Mouse (Mus musculus) yolk sac, embryonic 10.5 days (tissue): ENCODE measurements at regions not wholly inside any gene's neighbourhood (a gene's known extent, or its start where the extent isn't known, plus 50 kb on each side); places are given as distances from the start of the nearest gene placed in this dataset.

Experiments used
- DNase-seq: peaks from one replicate; pipeline ENCODE4 v3.0.0-alpha.2; 2017; ENCODE audit warnings: low spot score

DNA sequence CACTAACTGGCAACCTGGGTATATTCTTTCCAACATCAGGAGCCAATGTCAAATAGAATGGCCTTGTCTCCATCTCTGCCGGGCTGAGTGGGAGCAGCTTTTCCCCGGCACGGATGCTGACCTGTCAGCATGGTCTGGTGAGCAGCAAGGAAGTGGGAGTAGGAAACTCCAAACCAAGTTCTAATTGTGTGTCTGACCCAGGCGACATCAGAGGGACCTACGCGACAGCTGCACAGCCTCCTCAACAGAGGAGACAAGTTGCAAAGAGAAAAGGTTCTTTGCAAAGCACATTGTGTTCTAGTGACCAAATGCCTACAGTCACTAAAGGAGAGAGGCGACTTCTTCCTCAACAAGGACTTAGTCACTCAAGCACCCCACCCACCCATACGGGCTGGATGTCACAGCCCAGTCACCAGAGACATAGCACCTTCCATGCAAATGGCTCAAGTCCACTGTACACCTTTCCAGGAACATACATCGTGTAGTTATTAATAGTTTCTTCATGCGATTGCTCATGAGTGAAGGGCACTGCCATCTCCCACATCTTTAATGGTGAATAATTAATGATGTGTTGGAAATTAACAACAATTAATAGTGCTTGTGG lies 334.8 kb upstream of the Hnrnpa3 start:
- DNase-seq, result no peak

DNA sequence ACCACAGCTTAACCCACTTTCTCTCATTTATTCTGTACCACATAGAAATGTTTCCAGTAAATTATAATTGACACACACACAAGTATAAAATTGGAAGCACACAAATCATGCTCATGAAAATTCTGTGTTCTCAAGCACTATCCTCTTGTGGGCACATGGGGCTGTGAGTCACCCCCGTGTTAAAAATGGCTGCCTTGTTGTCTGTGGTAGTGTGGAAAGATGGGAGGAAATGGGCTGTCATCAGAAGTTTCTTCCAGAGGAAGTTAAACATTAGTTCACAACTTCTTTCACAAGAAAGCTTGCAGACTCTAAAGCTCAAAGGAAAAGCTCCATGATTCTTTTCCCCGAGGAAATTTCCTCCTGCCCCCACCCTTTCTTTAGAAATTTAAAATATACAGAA lies 329.5 kb upstream of the Hnrnpa3 start:
- no peak for DNase-seq

DNA sequence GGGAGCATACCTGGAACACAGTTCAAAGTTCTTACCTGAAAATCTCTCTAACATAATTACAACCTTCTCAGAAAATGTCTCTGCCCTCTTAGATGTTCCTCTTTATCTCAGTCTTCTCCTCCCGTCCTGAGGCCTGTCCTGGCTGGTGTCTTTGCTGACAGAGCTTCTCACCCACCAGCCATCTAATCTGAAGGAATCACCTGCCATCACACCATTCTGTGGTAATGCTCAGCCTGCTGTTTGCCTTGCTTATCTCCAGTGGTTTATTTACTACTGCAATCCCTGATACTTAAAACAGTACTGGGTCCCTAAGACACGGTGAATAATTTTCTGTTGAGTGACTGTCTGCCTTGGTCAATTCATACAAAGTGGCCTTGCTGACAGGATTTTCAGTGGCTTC lies 317.8 kb upstream of the Hnrnpa3 start:
- no peak for DNase-seq

DNA sequence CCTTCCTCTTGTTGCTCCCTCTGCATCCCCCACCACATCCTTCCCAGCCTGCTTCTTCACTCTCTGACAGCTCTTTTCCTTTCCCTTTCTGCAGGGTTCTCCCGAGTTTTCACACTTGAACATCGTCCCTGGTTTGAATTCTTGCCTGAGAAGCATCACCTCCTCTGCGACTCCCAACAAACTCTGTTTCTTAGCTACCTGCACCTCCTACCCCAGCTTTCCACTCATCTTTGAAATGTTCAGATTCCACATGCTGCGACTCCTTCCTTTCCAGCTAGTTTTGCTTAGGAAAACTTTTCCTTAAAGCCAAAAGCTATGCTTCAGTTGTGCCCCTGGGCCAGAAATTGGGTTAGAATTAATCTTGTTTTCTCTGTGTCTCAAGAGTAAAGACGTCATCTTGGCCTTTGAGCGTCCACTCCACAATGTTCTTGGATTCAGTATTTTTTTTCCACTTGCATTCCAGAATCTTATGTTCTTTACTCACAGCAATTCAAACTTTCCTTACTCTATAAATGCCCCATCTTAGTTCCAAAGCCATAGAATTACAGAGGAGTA lies 317.3 kb upstream of the Hnrnpa3 start:
- no peak for DNase-seq

DNA sequence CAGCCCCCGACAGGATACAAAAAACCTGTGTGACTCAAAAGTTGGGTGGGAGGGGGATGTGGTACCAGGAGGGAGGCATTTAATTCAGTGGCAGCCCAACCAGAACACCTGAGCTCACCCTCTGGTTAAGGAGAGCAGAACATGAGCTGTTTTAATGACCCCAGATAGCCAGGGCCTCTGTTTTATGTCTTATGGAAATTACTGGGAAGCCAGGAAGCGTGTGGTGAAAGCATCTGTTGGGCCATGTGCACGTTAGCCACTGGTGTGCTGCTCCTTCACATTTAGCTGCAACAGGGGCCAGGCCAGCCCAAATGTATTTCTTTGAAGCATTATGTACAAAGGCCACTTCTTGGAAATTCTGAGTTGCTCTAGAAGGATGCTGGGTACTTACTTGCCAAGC lies 308.2 kb upstream of the Hnrnpa3 start:
- peak; percentile 15 for DNase-seq

DNA sequence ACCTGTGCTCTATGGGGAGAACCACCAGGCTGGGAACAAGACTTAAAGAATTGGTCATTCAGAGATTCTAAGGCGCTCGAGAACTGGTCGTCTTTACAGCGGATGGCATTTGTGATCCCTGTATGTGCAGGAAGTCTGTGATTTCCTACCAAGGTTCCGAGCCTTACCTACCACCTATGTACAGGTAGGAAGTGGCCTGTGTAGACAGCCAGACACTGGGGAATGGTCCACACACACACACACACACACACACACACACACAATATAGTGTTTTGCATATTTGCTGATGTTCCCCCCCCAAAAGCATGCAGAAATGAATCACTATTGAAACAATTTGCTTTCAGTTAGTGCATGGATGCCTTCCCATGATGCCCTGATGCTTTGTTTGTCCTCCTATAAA lies 307.1 kb upstream of the Hnrnpa3 start:
- no peak for DNase-seq

DNA sequence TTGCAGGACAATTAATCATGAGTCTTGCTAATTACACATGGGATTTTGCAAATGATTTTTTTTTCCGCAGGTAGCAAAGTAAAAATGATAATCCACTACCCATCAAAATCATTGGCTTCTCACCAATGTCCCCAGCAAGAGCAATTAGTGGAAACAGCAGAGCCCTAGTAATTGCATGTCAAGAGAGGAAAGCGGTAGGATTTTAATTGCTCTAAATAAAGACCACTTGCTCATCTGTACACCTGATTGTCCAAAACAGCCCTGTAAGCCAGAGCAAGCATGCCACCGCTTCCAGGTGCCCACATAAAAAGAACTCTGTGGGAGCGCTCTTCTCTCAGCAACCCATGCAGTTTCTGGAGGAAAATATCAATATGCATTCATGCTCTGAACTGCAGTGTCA lies 306.5 kb upstream of the Hnrnpa3 start:
- no peak for DNase-seq

DNA sequence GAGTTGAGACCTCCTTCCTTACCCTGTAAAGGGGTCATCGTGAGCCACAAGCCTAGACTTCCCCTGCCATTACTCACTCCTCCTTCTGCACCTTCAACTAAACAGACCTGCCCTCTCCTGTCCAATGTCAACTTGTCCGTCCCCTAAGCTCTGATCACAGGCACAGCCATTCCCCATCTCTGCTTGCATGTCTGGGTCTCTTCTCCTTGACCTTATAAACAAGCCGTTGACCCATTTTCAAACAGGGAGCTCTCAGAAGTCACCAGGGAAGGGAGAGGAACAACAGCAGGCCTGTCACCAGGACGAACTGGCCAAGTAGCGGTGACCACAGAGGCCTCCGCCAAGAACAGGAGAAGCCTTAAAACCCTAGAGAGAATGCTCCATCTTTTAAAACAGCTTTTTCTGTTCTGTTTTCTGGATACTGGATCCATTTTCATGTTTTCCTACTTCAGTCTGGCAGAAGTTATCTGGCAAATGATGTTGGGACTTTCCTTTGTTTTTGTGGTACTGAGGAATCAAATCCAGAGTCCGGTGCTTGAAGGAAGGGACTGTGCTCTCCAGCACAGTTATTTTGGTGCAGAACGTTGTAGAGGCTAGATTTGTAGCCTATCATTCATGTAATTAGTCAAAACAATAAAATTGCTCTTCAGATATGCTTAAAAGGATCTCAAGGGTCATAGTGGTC lies 302.2 kb upstream of the Hnrnpa3 start:
- DNase-seq, result no peak

DNA sequence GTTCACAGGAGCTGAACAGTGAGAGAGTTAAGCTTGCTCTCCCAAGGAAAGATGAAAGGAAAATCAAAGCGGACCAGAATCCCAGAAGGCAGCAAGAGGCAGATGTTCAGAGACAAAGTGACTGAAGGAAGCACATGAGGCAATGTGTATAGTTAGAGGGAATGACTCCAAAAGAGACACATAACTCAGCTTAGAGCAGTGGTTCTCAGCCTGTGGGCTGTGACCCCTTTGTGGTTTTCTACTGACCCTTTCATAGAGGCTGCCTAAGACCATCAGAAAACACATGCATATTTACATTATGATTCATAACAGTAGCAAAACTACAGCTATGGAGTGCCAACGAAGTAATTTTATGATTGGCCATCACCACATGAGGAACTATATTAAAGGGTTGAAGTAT lies 301.5 kb upstream of the Hnrnpa3 start:
- no peak for DNase-seq

DNA sequence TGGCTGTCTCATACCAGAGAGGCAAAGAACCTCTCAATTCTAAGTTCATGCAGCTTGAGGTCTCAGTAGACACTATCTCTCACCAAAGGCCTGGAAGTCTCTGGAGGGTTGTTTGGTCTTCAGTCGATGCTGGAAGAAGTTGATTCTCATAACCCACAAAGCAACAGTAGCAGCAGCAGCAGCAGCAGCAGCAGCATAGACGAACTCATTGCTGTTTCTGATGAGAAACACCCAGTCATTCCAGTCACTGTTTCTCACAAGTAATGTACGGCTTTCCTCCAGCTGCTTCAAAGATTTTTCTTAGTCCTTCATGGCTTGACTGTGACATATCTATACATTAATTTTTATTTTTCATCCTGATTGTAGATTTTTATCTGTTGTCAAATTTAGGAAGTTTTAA lies 298.1 kb upstream of the Hnrnpa3 start:
- DNase-seq, result no peak

DNA sequence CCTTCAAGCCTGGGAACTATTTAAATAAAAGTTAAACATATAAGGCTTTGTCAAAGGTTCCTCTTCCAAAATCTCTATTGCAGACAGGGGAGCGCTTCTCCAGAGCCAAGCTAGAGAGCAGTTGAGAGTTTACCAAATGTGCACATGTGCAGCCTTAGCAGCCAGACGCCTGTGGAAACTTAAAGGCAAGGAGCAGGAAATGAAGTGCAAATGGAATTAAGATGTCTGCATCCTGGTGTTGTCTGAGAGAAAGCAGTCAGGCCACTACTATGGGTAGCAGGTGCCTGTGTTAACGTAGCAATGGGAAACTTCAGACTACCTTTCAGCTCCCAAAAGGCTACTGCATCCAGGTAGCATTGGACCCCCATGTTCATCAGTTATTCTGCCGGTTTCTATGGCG lies 282.4 kb upstream of the Hnrnpa3 start:
- no peak for DNase-seq

DNA sequence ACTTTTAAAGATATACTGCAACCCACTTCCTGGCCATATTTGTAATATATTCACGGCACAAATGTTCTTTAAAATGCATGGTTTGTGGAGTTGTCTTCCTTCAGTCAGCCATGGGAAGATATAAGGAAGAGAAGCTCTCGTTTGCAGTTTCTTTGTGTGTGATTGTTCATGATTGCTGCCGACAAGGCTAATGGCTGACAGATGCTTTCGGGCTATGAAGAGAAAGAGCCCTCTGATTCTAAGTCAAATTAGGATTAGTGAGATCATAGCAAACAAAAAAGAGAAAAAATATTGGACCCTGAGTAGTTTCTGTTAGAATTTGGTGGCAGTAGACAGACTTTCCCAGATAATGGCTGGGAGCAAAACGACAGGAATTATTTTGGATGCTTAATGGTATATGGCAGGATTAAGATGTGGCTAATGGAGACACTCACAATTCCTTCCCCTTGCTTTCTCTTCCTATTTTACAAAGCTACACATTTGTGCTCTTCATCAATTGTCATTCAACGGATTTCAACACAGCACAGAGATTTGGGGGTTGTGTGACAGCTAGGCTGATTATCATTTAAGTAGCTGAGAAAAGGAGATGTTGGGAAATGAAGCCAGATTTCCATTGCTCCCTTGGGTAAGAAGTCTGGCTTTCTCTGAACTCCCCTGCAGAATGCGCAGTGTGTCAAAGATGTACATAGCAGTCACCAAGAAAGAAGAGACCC lies 273.4 kb upstream of the Hnrnpa3 start:
- DNase-seq, result no peak

DNA sequence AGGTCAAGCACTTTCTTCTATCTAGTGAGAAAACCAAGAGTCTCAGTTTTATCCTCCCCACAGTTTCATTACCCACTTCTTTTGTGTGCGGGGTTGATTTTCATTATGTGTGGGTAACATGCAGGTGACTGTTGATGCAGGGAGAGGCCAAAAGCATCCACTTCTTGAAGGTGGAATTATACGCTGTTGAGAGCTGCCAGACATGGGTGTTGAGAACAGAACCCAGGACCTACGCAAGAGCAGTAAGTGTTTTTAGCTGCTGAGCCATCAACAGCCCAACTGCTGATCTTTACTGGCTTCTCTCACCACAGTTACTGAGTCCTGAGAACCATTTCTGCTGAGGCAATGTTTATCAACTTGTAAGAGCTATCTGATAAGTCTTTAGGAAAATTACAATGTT lies 272.4 kb upstream of the Hnrnpa3 start:
- no peak for DNase-seq

DNA sequence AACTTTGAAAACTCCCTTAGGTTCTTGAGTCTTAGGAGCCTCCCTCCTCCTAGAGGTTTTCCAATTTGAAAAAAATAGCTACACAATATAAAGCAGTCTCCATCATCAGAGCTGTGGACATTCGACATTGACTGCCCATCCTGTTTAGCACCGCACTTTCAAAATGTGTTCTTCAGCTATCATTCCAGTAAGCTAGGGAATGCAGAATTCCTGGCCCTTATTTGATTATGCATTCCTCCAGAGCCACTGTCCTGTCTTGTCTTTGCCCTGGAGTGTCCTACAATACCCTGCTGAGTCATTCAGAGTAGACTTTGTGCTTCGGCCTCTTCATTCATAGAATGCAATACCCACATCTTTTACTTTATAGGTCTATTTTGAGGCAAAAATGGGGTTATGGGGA lies 267.0 kb upstream of the Hnrnpa3 start:
- no peak for DNase-seq

DNA sequence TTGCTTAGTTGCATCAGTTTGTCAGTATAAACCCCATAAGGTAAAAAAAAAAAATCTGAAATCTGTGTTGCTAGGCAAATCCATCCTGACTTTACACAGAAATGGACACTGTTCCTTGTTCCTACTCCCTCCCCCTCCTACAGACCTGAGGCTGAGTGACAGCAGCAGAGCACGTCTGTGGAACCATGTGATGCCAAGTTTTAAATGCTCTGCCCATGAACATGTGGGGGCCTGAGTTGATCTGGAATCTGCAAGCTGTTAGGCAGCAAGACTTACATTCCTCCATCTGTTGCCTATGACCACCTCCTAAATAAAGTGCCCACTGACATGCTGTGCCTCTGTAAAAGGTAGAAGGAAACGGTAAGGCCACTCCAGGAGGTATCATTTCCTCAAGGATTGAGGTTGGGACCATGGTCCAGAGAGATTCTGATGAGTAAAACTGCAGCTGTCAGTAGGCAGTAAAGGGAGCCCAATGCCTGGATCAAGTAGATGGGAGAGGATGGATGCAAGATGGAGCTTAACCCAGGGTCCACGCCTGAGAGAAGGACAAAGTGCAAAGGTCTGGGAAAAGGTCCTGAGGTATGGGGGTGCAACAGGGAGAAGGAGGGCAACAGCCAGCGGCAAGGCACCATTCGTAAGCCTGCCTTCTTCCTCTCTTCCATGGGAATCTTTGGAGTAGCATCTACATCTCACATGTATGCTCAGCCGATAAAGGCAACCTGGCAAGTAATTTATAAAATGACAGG lies 264.0 kb upstream of the Hnrnpa3 start:
- DNase-seq, result no peak

DNA sequence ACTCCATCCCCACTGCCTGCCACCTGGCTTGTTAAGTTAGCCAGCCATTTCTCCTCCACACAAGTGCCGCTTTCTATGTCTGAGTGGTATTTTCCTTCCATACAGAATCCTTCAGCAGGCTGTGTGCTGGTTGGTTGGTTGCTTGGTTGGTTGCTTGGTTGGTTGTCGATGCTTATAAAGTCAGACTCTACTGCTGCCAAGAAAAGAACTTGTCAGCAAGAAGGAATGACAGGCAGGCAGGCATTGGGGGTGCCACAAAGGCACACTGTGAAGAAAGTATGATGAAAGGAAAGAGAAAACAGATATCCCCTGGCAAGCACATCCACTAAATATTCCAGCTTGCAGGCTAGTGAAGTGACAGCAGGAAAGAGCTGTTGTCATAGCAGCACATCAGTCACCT lies 263.0 kb upstream of the Hnrnpa3 start:
- DNase-seq, result no peak

DNA sequence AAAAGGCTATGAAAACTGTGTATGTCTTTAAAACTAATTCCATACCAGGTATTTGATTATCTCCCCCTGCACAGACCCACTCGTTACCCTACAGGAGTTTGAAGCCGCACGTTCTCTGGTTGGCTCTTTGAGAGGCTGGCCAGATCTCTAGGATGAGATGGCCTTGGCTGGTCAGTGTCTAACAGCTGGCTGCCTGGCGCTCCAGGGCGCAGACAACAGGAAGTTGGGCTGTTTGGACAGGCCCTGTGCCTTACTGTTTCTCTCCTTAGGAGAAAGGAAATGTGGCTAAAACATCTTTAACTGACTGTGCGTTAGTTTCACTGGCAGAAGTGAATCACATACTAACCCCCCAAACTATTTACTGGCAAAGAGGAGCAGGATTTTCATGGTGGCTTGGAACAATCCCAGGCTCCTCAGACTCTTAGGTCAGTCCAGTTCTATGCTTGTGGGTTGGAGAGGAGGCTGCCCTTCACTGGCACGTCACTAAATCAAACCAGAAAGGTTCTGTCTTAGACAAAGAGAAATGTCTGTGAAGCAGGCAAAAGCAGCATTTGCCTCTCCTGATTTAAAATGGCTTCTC lies 258.7 kb upstream of the Hnrnpa3 start:
- DNase-seq, result no peak

DNA sequence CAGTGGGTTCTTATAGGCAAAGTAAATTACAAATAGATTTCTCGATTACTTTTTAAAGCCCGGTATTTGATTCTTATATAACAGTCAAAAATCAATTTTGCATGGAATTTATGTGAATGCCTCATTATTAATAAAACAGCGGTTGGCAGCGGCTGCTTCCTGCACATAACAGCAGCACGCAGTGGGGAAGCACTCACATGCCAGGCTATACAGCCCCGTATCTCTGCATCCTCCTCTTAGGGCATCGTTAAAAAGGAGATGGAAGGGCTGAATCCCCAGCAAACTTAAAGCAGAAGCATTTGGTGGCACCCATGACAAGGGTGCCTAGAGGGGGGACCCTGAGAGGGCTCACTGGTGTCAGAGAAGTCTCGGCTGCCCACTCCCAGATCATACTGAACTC lies 255.3 kb upstream of the Hnrnpa3 start:
- DNase-seq, result no peak

DNA sequence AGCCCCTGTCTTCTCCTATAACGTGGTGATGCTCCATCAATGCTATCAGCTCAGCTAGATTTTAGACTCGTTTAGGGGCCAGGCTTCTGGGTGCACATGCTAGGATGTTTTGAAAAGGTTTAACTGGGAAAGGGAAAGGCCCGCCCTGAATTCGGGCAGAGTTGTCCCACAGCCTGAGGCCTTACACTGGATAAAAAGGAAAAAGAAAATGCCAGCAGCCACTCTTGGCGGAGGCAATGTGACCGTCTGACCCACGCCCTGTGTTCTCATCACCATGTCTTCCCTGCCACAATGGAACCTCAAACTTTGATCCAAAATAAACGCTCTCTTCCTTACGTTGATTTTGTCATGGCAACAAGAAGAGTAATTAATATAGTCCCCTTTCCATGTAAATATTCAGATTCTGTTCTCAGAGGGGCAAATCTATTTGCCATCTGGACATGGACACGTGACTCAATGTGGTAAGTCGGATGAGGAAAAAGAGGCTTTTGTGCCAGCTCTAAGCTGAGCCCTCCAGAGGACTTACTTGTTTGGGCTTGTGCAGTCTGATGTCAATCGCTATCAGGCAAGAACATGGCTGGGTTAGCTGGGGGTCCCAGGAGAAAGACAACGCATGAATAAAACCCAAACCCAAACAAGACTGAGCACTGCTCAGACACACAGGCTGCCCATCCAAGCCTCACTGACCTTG lies 253.4 kb upstream of the Hnrnpa3 start:
- DNase-seq, result no peak

DNA sequence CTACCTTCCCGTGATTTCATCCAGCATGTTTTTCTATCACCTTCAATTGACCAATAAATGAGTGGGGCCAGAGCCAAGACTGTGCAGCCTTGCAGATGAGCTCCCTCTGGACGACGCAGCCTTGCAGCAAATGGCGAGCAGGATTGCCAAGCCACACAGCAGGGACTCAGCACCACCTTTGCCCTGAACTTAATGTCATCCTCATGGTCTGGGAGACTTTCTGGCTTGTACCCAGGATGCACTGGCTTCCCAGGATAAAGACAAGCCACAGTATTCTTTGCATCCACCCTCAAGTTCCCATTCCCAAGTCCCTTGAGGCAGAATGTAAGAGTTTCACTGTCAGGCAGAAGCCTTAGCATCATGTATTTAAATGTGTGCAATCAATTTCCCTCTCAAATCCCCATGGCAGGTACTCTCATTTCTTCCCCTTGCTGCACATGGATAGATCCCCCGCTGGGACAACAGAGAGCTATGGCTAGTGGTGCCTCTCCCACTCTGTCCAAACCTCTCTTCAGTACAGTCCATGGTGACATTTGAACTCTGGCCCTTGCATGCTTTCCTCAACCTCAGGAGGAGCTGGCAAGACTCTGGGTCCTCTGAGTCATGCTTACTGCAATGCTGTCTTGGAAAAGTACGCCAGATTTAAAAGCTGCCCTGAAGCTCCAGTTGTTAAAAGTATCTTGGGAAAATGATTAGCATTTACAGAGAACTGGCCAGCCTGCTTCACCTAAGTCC lies 252.2 kb upstream of the Hnrnpa3 start:
- no peak for DNase-seq

DNA sequence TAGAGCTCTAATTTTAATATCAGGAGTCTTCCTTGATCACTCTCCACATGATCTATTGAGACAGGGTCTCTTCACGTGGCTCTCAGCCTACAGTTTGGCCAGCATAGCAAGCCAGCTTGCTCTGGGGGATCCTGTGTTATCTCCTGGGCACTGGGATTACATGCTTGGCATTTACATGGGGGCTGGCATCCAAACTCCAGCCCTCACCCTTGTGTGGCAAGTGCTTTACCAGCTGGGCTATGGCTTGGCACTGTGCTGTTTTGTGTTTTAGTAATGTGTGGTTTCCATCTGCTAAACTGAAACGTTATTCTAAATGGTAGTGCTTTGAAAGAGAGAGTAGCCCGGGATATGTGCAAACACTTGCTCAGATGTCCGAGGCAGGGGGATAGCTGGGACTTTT lies 251.5 kb upstream of the Hnrnpa3 start:
- DNase-seq, result no peak
